Mouse (Mus musculus): ENCODE data around the gene Gdap1l1.

Gene Gdap1l1

DNA sequence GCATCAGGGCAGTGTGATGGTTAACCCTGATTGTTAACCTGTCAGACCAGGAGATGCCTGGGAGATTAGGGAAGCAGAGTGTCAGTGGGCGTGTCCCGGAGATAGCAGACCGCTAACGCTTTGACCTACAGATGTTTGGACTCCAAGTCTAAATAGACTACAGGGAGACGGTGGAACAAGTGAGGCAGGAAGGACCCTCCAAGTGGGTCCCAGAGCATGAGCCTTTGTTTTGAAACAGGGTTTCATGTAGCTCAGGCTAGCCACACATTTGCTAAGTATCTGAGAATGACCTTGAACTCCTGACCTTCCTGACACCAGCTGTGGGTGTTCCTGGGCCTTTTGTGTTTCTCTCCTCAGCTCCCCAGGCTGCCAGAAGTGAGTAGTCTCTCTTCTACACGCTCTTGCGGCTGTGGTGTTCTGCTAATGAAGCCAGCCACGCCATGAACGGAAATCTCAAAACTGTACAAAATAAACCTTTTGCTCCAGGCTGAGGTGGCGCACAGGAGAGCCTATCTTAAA lies 25.0 kb downstream of the Gdap1l1 start:
- DNase-seq (ENCODE audit: low spot score in 2 of 2), result no peak

DNA sequence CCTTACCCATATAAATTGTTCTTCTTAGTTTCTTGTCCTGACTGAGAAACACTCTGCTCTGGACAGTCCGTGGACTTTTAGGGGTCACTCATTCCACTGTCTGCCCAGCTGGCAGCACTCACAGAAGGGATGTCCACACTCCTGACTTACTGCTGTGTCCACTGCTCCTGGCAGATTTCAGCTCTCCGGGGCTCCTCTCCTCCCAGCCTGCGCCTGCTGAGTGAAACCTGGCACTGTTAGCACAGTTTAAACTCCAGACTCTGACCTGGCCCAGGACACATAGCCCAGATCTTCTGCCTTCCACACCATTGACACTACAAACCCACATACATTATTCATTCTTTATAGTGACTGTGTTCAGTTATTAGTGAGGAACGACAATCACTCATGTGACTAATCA lies 25.7 kb downstream of the Gdap1l1 start:
- no peak for DNase-seq (ENCODE audit: low spot score in 2 of 2)

DNA sequence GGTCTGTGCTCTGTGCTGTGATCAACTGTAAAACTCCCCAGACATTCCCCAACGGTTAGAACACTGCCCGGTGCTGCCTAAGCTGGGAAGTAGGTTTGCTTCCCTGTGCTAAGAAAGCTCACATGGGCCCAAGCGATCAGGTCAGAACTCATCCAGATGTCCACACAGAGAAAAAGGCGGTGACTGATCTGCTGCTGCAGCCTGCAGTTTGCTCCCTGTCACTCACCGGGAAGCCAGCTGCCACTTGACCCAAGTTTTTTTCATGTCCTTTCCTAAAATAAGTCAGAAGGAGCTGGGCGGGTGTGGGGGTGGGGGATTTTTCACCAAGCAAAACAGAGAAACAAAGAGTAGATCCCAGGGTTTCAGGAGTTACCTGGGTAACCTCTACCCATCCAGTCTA lies 26.3 kb downstream of the Gdap1l1 start:
- no peak for DNase-seq (ENCODE audit: low spot score in 2 of 2)

DNA sequence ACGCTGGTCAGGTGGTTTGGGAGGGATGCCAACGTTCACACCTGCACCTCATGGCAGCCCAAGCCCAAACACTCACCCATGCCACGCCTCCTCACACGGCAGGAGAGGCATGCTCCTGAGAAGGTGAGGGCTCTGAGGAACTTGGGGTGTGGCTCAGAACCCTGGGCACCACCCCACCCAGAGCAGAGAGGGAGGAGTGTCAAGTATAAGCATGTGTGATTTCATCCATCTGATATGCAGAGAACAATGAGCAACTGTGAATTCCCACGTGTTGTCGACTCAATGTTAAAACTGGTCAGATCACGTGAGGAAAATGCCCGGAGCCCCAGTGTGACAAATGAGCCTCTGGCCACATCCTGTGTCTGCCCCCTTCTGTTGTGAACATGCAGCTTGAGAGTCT lies 28.5 kb downstream of the Gdap1l1 start:
- DNase-seq (ENCODE audit: low spot score in 2 of 2), result no peak

DNA sequence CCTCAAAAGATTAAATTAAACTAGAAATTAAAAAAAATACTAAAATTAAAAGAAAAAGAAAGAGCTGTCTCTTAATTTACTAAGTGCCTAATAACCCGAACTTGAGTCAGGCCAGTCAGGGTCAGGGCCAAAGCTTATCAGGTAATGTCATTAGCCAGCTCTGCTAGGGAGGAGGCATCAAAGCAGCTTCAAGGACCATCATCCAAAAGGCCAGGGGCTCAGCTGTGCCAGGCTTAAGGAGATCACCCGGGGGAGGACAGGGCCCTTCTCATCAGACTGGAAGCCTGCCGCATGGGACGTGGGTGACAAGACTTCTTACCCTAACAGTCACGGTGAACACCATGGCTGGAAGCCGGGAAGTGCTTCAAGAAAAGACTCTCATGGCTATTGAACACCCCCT lies 29.3 kb downstream of the Gdap1l1 start:
- DNase-seq (ENCODE audit: low spot score in 2 of 2), result no peak

DNA sequence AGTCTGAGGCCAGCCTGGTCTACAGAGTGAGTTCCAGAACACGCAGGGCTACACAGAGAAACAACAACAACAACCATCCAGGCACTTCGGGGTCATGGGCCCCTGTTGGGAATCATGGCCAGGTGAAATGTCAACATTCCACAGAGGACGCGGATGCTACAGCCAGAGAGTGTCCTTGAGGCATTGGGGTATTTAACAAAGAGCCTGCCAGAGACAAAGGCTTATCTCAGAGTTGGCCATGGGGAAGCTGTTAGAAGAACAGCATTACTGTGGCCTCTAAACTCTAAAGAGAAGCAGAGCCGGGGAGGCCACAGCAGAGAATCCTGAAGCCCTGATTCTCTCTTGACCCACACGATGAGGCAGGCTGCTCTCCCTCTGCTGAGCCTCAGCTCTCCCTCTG lies 30.6 kb downstream of the Gdap1l1 start:
- DNase-seq (ENCODE audit: low spot score in 2 of 2), result no peak

DNA sequence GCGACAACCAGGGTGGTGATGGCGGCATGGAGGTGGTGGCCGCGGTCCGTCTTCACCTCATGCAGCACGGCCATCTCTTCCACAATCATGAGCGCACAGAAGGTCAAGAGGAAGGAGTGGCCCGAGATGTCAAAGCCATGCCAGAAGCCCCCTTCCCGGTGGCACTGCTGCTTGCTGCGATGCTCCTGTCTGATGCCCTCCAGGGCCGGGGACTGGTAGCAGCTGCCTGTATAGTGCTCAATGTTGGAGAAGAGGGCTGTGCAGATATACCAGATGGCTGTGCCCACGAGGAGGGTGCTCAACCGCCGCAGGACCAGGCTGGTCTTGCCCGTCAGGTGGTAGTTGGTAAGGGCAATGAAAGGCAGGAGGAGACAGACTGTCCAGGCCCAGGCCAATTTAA lies 31.4 kb downstream of the Gdap1l1 start:
- DNase-seq (ENCODE audit: low spot score in 2 of 2), result no peak

DNA sequence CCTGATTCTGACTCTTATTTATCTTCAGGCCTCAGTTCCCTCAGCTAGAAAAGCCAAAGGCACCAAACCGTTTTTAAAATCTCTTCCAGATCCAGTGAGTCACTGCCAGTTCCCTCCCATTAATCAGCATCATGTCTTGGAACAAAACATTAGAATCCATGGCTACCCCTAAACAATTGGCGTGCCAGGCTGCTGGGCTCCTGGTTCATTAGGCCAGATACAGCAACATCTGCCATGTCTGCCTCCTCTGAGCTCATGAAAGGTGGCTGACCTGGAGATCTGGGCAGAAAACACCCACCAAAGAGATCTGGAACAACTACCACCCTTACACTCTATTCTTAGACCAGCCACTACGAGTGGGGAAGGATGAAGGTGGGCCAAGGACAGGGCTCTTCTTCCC lies 32.9 kb downstream of the Gdap1l1 start:
- DNase-seq (ENCODE audit: low spot score in 2 of 2), result no peak

DNA sequence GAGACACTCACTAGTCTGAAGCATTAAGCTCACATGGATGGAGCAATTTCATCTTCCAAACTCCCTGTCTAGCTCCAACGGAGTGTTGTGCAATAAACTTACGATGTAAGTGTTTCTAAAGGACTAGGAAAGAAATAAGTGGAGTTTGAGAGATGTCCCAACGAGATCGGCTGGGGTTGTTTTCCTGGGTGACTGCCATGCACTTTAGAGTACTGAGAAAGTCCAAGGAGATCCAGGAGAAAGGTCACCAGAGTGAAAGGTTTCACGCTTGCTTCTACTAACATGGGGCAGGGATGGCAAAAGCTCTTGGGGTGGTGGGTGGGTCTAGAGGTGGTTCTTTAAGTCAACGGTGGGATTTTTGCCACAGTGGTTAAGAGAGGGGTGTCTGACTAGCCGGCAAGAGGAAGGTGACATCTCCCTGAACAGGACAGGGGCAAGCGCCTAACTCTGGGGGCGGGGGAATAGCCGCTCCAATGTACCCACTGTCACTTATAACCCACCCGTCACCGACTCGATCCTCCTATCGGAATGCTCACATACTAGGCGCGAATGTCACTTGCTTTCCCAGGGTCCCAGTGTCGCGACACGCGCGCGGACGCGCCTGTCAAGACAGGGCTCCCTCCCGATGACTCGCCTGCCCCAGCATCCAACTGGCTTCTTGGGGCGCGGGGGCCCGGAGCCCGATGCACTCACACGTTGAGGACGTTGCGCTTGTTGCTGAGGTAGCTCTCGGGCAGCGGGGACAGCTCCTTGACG lies 33.6 kb downstream of the Gdap1l1 start:
- DNase-seq (ENCODE audit: low spot score in 2 of 2), result no peak

DNA sequence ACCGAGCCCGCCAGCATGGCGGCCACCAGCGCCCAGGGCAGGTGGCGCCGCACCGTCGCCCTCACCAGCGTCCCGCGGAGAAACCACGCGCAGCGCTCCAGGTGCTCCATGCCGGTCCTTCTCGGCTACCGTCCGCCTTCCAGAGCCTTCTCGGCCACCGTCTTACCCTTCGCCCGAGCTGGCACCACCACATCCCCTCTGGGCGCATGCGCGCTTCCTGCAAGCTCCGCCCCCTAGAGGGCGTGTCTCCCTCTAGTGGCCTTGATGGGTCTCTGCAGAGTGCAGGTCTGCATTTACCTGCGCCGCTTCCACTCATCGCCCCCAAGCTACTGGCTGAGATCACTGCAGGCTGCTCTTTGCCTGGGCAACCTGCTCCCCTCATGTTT lies 34.2 kb downstream of the Gdap1l1 start, which contains the start of gene Fitm2:
Gene Fitm2 (minus strand): TSS at position 164 of the 386 bp plus-strand sequence.
- DNase-seq (ENCODE audit: low spot score in 2 of 2), result peak; percentile 93 to 97

DNA sequence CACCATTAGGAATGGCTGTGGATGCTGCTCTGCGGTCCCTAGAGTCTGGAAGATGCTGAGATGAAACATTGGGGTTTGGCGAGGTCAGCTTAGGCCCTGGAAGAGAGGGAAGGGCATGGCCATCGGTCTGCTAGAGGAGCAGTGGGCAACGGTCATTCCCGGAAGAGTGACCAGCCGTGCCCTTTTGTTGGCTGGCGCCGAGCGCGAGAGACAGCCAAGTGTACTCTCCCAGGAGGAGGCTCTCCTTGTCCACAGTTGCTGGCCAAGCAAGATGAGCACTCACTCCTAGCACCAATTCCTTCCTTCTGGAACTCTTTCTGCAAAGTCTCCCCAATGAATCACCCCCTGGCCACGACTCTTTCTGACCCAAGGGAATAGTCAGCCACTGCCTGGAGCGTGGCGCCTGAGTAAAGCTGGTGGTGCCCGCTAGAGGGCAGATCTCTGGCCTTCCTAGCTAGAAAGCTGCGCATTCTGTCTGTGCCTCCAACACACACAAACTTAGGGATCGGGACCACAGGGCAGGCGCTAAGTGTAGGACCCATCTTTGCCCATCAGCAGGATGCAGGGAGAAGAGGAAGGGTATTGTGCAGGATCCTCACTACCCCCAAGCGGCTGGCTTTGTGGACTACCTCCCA lies 42.0 kb downstream of the Gdap1l1 start:
- DNase-seq (ENCODE audit: low spot score in 2 of 2), result no peak

DNA sequence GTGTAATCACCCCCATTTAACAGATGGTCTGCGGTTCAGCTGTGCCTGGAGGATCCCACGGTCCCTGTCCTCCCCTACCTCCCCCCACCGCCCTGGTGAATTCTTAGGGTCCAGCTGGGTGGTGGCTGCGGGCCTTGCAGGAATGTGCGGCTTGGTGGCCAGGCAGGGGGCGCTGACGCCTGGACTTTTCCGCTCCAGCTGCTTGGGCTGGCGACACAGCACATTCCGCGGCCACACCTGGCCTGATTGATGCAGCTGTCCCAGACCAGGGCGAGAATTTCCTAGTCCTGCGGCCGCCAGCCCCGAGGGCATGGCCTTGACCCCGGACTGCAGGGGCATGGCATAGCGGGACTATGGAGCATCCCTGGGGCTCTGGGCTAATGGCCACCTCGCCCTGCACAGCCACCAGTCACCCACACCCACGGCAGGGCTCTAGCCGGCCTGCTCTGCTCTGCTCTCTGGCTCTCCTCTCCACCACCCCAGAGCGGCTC lies 43.3 kb downstream of the Gdap1l1 start:
- DNase-seq (ENCODE audit: low spot score in 2 of 2), result no peak

DNA sequence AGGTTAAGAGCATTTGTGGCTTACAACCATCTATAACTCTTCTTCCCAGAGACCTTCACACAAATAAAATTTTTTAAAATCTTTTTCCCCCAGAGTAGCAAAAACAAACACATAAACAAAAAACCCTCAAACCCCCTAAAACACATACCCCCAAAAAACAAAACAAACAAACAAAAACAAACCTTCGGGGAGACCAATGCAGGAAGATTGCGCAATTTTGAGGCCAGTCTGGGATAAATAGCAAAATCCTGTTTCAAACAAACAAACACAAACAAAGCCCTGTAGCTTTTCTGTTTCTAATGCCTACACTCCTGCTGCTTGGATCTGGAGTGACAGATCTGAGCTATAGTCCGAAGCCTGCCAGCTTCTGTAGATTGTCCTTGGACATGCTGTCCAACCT lies 49.1 kb downstream of the Gdap1l1 start:
- no peak for DNase-seq (ENCODE audit: low spot score in 2 of 2)

DNA sequence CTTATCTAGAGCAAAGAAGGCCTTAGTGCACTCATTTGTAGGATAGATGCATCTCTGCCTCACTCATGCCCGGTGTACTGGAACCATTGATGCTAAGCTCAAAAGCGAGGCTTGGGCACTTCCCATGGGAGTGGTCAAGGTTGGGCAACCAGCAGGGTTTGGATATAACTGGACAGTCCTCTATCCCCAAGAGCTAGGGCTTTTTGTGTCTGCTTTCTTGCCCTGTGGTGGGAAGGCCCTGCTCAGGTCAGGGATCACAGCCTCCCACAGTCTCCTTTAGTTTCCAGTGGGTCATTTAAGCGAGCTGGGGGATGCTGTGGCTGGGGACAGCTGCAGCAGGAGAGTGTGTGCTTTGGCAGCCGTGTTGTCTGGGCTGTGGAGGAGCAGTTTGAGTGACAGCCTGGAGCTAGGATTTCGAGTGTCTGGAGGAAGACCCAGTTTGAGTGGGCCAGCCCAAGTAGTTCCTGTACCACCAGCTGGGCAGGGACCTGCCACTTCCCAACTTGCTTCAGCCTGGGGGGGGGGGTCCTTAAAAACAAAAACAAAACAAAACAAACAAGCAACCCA lies 51.5 kb downstream of the Gdap1l1 start:
- no peak for DNase-seq (ENCODE audit: low spot score in 2 of 2)

DNA sequence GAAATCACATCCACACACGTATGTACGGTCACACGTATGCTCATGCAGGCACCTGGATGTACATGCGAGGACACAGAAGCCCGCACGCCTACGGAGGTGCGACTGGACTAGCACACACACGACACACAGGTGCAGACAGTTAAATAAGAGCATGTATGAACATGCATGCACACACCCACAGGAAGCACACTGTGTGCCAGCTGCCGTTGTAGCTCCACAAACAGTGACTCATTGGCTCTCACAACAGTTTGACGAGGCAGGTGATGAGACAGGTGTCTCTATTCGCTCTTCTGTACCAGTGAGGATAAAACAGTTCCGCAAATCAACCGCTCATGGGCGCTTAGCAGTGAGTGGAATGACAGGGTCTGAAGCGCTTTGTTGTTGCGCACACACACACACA lies 52.4 kb downstream of the Gdap1l1 start:
- no peak for DNase-seq (ENCODE audit: low spot score in 2 of 2)

DNA sequence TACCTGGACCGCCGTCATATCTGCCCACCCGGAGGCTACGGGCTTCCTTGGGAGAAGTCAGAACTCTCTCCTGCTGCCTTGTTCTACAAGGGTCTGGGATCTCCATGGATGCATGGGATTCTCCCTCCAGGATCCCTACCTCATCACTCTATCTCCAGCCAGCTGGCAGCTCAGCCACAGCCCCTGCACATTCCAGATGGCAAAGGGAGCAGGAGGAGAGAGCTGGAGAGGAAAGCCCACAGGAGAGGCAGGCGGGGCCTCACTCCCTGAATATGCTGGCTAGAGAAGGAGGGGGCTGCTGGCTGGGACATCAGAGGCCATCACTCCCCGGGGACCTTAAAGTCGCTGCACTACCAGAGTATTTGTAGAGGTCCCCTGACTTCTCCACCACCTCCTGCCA lies 53.1 kb downstream of the Gdap1l1 start:
- DNase-seq (ENCODE audit: low spot score in 2 of 2), result no peak

DNA sequence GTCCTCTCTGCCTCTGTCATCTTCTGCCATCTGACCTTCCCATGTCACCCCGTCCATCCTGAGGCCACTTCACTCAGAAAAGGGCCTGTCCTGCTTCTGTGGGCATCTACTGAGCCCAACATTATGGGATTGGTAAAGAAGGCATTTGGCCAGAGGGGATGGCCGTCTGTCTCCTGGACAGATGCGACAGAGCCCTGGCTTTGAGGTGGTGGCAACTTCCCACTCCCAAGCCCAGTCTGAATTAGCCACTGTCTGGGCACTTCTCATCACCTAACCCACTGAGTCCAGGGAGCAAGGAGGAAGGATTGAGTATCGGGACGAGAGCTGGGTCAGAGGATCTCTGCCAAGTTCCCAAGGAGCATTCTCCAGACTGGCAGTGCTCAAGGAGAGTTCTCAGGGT lies 53.7 kb downstream of the Gdap1l1 start, which contains the start of gene R3hdml:
Gene R3hdml (plus strand): TSS at position 301 of the 400 bp plus-strand sequence.
- DNase-seq (ENCODE audit: low spot score in 2 of 2), result no peak

DNA sequence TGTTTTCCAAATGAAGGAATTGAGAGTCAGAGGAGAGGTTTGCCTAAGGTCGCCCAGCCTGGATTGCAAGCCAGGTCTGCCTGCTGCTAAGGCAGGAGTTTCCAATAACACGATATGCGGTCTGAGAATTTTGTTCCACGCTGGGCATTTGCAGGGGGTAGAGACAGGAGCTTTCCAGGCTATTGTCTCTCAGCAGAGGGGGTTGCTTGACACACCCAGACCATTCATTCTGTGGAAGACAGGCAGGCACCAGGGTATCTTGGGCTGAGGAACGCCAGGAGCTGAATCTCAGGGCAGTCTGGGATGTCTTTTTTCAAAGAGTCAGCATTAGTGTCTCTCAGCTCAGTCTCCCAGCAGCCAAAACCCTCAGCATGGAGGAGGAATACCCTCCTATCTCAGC lies 54.8 kb downstream of the Gdap1l1 start:
- no peak for DNase-seq (ENCODE audit: low spot score in 2 of 2)

DNA sequence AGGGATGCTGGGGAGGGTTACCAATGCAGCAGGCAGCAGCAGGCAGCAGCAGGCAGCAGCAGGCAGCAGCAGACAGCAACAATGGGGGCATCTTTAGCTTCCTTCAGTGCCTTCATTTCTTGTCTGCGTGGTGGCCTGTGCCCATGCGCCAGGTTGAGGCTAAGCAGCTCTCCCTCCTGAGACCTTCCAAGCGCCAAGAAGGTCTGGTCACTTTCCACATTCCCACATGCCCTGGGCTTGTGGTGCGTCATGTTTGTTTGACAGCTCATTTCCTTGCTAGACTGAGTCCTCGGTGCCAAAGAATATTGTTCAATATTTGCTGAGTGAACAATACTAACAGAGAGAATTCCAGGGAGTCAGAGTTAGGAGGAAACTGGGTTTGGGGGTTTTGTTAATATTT lies 55.7 kb downstream of the Gdap1l1 start:
- peak; percentile 27 to 36 for DNase-seq (ENCODE audit: low spot score in 2 of 2)

DNA sequence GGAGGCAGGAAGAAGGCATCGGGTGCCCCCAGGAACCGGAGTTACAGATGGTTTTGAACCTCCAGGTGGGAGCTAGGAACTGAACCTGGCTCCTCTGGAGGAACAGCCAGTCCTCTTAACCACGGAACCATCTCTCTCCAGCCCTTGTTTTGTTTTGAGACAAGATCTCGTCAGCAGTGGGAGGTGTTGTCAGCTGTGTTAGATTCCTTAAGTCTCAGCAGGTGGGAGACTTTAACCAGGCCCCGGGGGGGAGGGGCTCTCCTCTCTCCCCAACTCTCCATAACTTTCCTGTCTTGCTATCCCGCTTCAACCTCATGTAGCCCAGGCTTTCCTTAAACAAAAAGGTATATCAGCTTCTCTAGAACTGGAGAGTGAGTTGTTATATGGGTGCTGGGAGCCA lies 56.2 kb downstream of the Gdap1l1 start:
- DNase-seq (ENCODE audit: low spot score in 2 of 2), result no peak

DNA sequence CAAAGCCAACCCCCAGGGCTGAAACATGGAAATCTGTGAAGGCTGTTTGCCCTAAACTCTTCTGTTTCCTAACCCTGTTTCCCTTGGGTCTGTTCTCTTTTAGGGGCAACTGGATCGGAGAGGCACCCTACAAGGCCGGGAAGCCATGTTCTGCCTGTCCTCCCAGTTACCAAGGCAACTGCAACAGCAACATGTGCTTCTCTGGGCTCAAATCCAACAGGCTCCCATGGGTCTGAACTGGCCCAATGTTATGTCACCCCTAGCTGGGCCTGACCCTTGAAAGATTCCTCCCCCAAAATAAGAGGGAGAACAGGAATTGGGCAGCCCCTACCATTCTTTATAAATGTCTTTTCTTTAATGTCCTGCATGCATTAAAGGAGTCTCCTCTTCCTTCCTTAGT lies 63.9 kb downstream of the Gdap1l1 start:
- no peak for DNase-seq (ENCODE audit: low spot score in 2 of 2)

DNA sequence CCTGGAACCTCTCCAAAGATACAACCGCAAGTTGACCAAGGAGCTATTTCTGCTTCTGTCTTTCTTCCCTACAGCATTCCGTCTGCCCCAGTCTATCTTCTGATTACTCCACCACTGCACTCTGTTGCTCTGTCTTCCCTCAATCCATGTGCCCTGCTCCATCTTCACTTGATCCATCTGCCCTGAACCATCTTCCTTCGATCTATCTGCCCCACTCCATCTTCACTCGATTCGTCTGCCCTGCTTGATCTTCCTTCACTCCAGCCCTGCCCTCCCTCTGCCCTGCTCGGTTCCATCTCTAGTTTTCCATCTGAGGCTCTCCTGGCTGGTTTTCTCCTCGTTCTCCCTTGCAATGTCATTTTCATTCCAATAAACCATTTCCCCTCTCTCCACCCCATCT lies 64.9 kb downstream of the Gdap1l1 start:
- DNase-seq (ENCODE audit: low spot score in 2 of 2), result no peak

All from urinary bladder, adult 18-20 months (tissue).